Mouse (Mus musculus) ES-E14 (cell line): ENCODE measurements at regions not wholly inside any gene's neighbourhood (a gene's known extent, or its start where the extent isn't known, plus 50 kb on each side); places are given as distances from the start of the nearest gene placed in this dataset.

Experiments used
- DNase-seq: peaks from one replicate; pipeline ENCODE4 v3.0.0-alpha.2; 2013; ENCODE audit warnings: low read depth, low spot score
- H3K27ac ChIP-seq: 2 replicates; pipeline ENCODE4 v1.5.1; 2012; ENCODE audit warnings: low read depth, mild to moderate bottlenecking, low read length, moderate library complexity, mixed read lengths; ENCODE audit not compliant: poor library complexity, insufficient read depth, severe bottlenecking
- H3K36me3 ChIP-seq: 2 replicates; pipeline ENCODE4 v1.6.1; 2012; ENCODE audit warnings: mild to moderate bottlenecking, low read length, moderate library complexity, mixed read lengths; ENCODE audit not compliant: control insufficient read depth, poor library complexity, insufficient read depth, severe bottlenecking
- H3K4me1 ChIP-seq, 2 experiments: fragments of 150-350 bp in 1 of 2; sonication (generic) in 1 of 2; 2 replicates each; pipeline ENCODE4 v1.6.1; 2012; ENCODE audit warnings: low read length in 2 of 2, mild to moderate bottlenecking in 1 of 2, mixed read lengths in 1 of 2; ENCODE audit not compliant: control insufficient read depth in 2 of 2, insufficient read depth in 2 of 2, poor library complexity in 1 of 2
- H3K4me3 ChIP-seq, 2 experiments: fragments of 150-350 bp in 1 of 2; sonication (generic) in 1 of 2; 2 replicates each; pipeline ENCODE4 v1.5.1; 2012; ENCODE audit warnings: low read length in 2 of 2, low read depth in 1 of 2, mild to moderate bottlenecking in 1 of 2, mixed read lengths in 1 of 2; ENCODE audit not compliant: insufficient read depth in 1 of 2, poor library complexity in 1 of 2, severe bottlenecking in 1 of 2
- H3K9ac ChIP-seq: 2 replicates; pipeline ENCODE4 v1.6.1; 2012; ENCODE audit warnings: low read depth, mild to moderate bottlenecking, low read length, mixed read lengths; ENCODE audit not compliant: poor library complexity, insufficient read depth, severe bottlenecking
- H3K9me3 ChIP-seq: fragments of 150-350 bp; sonication (generic); 2 replicates; pipeline ENCODE4 v1.6.1; 2012; ENCODE audit warnings: low read depth, mild to moderate bottlenecking, low read length; ENCODE audit not compliant: control insufficient read depth, insufficient read depth
- CHD2 ChIP-seq: IDR thresholded peaks from 2 replicates; pipeline ENCODE4 v1.6.1; 2014; ENCODE audit warnings: mild to moderate bottlenecking, low read depth, low read length, inconsistent platforms
- HCFC1 ChIP-seq: IDR thresholded peaks from 2 replicates; pipeline ENCODE4 v1.6.1; 2012; ENCODE audit warnings: low read length, inconsistent platforms, borderline replicate concordance; ENCODE audit not compliant: insufficient read depth
- MAFK ChIP-seq: IDR thresholded peaks from 2 replicates; pipeline ENCODE4 v1.6.1; 2014; ENCODE audit warnings: mild to moderate bottlenecking, low read depth, low read length, inconsistent platforms; ENCODE audit not compliant: insufficient read depth
- ZC3H11A ChIP-seq: IDR thresholded peaks from 2 replicates; pipeline ENCODE4 v1.6.1; 2012; ENCODE audit warnings: low read depth, mild to moderate bottlenecking, inconsistent platforms, low read length, borderline replicate concordance
- ZNF384 ChIP-seq: IDR thresholded peaks from 2 replicates; pipeline ENCODE4 v1.6.1; 2012; ENCODE audit warnings: low read depth, low read length, inconsistent platforms
- in situ Hi-C, 2 experiments: fragments of 600-800 bp; cut with MboI; formaldehyde crosslinking; loops; one replicate each; pipeline ENCODE4 v1.15.1; 2025; ENCODE audit warnings: low sequenced_read_pairs in 2 of 2, inconsistent platforms in 1 of 2; ENCODE audit not compliant: unreplicated experiment in 2 of 2

- no peak for DNase-seq
- in situ Hi-C loops: no loop called here
- H3K36me3 ChIP-seq: no peaks in the 10 kb centered on the region
- H3K4me3 ChIP-seq: no peak overlapping the region
- no peak overlapping the region for H3K27ac ChIP-seq
- H3K4me1 ChIP-seq: no peaks in the 10 kb centered on the region
- no peak overlapping the region for H3K9ac ChIP-seq
- no peak for TF ChIP-seq MAFK
- TF ChIP-seq ZC3H11A: no peak
- no peak for TF ChIP-seq CHD2
- TF ChIP-seq HCFC1: no peak
- TF ChIP-seq ZNF384: no peak
- H3K9me3 ChIP-seq: no peaks in the 10 kb centered on the region
These were observed 174.8 kb downstream of the Drd1 start for GRCm38 (mm10) chr13:53880466-53881250.

GRCm38 (mm10) chr13:53875546-53875945 is 180.0 kb downstream of the Drd1 start:
- Histone ChIP-seq H3K9ac (no peak overlapping the region), H3K27ac (no peak overlapping the region), H3K4me3 (no peak overlapping the region), H3K36me3 (no peaks in the 10 kb centered on the region), H3K9me3 (no peaks in the 10 kb centered on the region), H3K4me1 (no peaks in the 10 kb centered on the region)
- in situ Hi-C loops: no loop called here
- no peak for DNase-seq
- TF ChIP-seq ZC3H11A (no peak), ZNF384 (no peak), MAFK (no peak), HCFC1 (no peak), CHD2 (no peak)

- H3K4me3 ChIP-seq: no peak overlapping the region
- no peaks in the 10 kb centered on the region for H3K36me3 ChIP-seq
- no peaks in the 10 kb centered on the region for H3K4me1 ChIP-seq
- no peaks in the 10 kb centered on the region for H3K9me3 ChIP-seq
- no peak overlapping the region for H3K27ac ChIP-seq
- DNase-seq: no peak
- TF ChIP-seq CHD2: no peak
- no peak for TF ChIP-seq HCFC1
- no peak for TF ChIP-seq ZC3H11A
- no peak for TF ChIP-seq MAFK
- no peak for TF ChIP-seq ZNF384
- no peak overlapping the region for H3K9ac ChIP-seq
- in situ Hi-C loops: no loop called here
These were observed 190.2 kb downstream of the Drd1 start for GRCm38 (mm10) chr13:53865323-53865722.

- in situ Hi-C loops: no loop called here
- Histone ChIP-seq H3K9me3 (no peaks in the 10 kb centered on the region), H3K4me3 (no peak overlapping the region), H3K9ac (no peak overlapping the region), H3K36me3 (no peaks in the 10 kb centered on the region), H3K27ac (no peak overlapping the region), H3K4me1 (no peaks in the 10 kb centered on the region)
- TF ChIP-seq ZNF384 (no peak), CHD2 (no peak), MAFK (no peak), ZC3H11A (no peak), HCFC1 (no peak)
- DNase-seq: no peak
These were observed 193.2 kb downstream of the Drd1 start for GRCm38 (mm10) chr13:53862336-53862735.

GRCm38 (mm10) chr13:53854196-53854595 is 201.3 kb downstream of the Drd1 start:
- no peak overlapping the region for H3K27ac ChIP-seq
- H3K4me3 ChIP-seq: no peak overlapping the region
- H3K9me3 ChIP-seq: no peaks in the 10 kb centered on the region
- DNase-seq: no peak
- no peaks in the 10 kb centered on the region for H3K36me3 ChIP-seq
- TF ChIP-seq CHD2: no peak
- no peak for TF ChIP-seq ZNF384
- no peak for TF ChIP-seq MAFK
- TF ChIP-seq ZC3H11A: no peak
- TF ChIP-seq HCFC1: no peak
- H3K4me1 ChIP-seq: no peaks in the 10 kb centered on the region
- in situ Hi-C loops: no loop called here
- no peak overlapping the region for H3K9ac ChIP-seq
